Mouse (Mus musculus): ENCODE results near the gene Padi2.

DNA sequence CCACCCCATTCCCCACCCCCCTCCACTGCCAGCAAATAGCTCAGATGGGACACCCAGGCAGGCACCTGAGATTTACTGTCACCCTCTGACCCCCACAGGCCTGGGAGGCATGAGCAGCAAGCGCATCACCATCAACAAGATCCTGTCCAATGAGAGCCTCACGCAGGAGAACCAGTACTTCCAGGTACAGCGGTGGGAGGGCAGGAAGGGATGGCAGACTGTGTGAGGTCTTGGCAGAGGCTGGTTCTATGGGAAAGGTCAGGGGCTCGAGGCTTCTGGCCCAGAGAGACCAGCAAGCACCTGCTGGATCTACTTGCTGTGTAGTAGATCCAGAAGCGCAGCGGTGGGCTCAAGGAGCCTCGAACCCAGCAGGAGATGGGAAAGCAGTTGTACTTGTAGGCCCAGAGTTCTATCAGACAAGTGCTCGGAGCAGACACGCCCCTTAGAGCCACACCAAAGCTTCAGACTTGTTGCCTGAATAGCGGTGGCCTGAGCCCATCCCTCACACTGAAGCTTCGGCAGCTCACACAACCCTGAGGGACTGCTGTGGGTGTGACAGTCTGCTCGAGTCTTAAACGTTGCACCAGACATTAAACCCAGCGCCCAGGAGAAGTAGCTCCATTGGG lies 40.5 kb downstream of the Padi2 start:
- TF ChIP-seq CTCF (IDR thresholded peaks at IDR 0.05; ENCODE audit: low read depth, low read length) (no peak), POLR2A (IDR thresholded peaks at IDR 0.05; ENCODE audit: insufficient read depth, low read length) (no peak)

All from ES-Bruce4 (cell line).